Mouse (Mus musculus): Measurements from ENCODE around the gene Irf4. TPM values are rescaled to one million over a fixed set of nuclear protein-coding genes. Genes with fewer than 3 reads are reported as not detected.

The Irf4 gene
- polyA plus RNA-seq, 1 experiment from 2014 or later: 0.03 TPM

DNA sequence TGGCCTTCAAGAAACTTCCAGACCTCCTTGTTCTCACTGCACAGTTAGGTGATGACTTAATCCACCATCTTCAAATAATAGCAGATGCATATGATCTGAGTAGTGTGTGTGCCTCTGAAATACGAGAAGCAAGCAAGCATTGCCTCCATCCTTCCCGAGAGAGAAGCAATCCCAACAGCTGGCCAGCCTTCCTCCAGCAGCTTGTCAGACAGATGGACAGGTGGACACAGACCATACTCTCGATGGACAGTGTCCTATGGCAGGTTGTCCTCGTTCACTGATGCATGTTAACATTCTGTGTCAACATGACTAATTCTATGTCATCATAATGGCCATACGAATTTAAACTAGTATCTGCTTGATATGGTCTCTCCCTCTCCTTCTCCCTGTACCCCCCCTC, 25.8 kb upstream of the Irf4 start:
- no peak for ATAC-seq (ENCODE audit: low FRiP score, low read depth)
- Histone ChIP-seq H3K4me3 (no peak overlapping the region), H3K4me1 (replicated peaks) (peaks cover 14% of the 10 kb centered on the region), H3K9ac (no peak overlapping the region), H3K4me2 (no peak overlapping the region), H3K27ac (replicated peaks) (no peak overlapping the region), H3K9me3 (no peaks in the 10 kb centered on the region), H3K36me3 (no peaks in the 10 kb centered on the region), H3K27me3 (no peaks in the 10 kb centered on the region)
- WGBS: 70% methylated on average over 5 of the region's 5 CpGs

DNA sequence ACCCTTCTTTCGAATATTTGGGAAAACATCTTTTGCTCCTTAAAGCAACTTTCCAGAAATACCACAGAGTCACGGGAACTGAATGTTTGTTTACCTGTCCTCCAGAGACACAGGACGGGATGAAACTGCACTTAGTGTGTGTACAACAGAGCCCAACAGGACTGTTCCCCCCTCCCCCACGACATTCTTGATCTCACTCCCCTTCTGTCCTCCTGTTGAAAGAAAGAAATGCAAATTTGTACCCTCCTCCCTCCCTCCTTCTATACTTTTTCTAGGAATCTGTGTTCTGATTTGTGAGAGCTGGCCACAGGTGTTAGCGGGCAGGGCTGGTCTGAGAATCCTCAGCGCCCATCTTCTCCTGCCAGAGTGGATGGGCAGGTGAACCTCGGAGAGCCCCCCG, 25.2 kb upstream of the Irf4 start:
- no peak overlapping the region for H3K4me2 ChIP-seq
- H3K27me3 ChIP-seq: no peaks in the 10 kb centered on the region
- H3K9ac ChIP-seq: no peak overlapping the region
- no peak overlapping the region for H3K27ac ChIP-seq (replicated peaks)
- no peak overlapping the region for H3K4me3 ChIP-seq
- WGBS: 61% methylated on average over 8 of the region's 8 CpGs
- no peaks in the 10 kb centered on the region for H3K36me3 ChIP-seq
- H3K4me1 ChIP-seq (replicated peaks): peaks cover 14% of the 10 kb centered on the region
- H3K9me3 ChIP-seq: no peaks in the 10 kb centered on the region
- ATAC-seq (ENCODE audit: low FRiP score, low read depth): no peak

DNA sequence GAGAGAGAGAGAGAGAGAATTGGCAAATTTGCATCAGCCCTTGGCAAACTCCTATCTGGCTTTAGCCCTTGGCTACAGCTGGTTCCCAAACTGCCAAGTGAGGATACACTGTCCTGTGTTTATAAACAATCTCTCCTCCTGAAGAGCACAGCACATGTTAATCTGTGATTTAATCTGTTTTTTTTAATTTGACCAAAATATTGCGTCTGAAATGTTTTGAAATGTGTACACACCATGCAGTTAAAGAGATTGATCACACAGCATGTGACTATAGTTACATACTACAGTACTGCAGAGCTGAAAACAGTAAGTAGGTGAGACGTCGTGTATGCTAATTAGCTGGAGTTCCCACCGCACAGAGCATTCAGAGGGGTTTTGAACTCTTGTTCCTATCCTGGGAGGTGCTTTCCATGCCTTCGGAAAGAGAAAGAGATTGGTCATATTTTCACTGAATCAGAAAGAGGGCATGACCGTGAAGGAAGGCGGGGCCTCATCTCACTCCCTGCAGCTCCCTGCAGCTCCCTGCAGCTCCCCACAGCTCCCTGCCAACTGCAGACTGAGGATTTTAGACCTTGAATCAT, 24.2 kb upstream of the Irf4 start:
- Histone ChIP-seq H3K4me3 (no peak overlapping the region), H3K9ac (no peak overlapping the region), H3K4me2 (peak overlapping the region; percentile 21; the same call in 1 of the 2 replicates), H3K36me3 (no peaks in the 10 kb centered on the region), H3K4me1 (replicated peaks) (peaks cover 14% of the 10 kb centered on the region), H3K9me3 (no peaks in the 10 kb centered on the region), H3K27ac (replicated peaks) (no peak overlapping the region), H3K27me3 (no peaks in the 10 kb centered on the region)
- 18% methylated on average over 7 of the region's 7 CpGs for WGBS
- ATAC-seq (ENCODE audit: low FRiP score, low read depth): peak; percentile 65

DNA sequence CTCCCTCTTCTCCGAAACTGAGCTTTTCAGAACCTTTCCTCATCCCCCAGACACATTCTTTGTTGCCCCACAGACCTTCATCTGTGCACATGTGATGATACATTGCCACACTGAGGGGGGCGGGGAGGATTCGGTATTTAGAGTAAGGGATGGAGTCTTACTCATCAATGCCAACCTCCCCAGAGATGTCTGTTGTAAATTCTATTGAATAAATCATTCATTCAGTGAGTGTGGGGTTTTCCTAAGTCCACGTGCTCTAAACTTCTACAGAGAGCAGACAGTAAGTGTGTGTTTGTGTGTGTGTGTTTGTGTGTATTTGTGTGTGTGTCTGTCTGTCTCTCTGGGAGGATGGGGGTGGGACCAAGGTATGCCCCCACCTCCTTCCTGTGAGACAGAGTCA, 22.1 kb upstream of the Irf4 start:
- ATAC-seq (ENCODE audit: low FRiP score, low read depth): no peak
- Histone ChIP-seq H3K27ac (replicated peaks) (no peak overlapping the region), H3K4me3 (no peak overlapping the region), H3K9ac (no peak overlapping the region), H3K4me1 (replicated peaks) (peaks cover 14% of the 10 kb centered on the region), H3K4me2 (no peak overlapping the region), H3K27me3 (no peaks in the 10 kb centered on the region), H3K36me3 (no peaks in the 10 kb centered on the region), H3K9me3 (no peaks in the 10 kb centered on the region)
- 85% methylated on average over 4 of the region's 4 CpGs for WGBS

DNA sequence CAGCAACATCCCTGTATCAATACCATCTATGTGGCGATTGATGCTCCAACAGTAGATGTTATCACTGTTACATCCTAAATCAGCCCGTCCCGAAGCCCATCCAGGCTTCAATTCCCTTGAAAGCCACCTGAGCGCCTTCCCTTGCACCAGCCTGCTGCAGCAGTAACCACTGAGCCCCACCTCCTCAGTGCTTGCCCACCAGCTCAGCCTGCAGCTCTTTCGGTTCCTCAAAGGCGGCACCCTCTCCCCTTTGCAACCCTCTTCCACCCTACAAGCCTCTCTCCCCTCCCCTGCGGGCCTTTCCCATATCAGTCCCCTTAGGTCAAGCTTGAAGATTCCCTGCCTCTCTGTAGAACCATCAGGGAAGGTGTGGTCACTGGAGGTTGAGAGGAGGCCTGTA, 20.9 kb upstream of the Irf4 start:
- no peak for ATAC-seq (ENCODE audit: low FRiP score, low read depth)
- no peak overlapping the region for H3K4me3 ChIP-seq
- WGBS: 90% methylated on average over 7 of the region's 7 CpGs
- no peak overlapping the region for H3K27ac ChIP-seq (replicated peaks)
- H3K9me3 ChIP-seq: no peaks in the 10 kb centered on the region
- no peak overlapping the region for H3K9ac ChIP-seq
- peaks cover 9% of the 10 kb centered on the region for H3K4me1 ChIP-seq (replicated peaks)
- H3K36me3 ChIP-seq: no peaks in the 10 kb centered on the region
- H3K27me3 ChIP-seq: no peaks in the 10 kb centered on the region
- no peak overlapping the region for H3K4me2 ChIP-seq

DNA sequence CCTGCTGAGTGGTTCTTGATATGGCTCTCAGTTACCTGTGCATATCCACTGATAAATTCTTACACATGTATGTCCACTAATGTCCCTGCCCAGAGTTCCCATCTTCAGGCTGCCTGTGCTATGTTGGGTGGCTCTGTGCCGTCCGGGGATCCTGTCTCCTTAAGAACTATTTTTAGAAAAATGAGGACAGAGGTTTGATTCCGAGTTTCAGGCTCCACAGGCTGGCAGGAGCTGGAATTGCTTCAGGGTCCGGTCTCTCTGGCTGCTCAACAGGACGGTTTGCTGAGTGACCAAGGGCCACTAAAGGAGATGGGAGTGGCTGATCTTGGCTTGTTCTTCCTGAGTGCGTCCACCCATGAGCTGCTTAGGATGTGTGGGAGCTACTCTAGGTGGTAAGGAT, 19.8 kb upstream of the Irf4 start:
- Histone ChIP-seq H3K4me3 (no peak overlapping the region), H3K36me3 (no peaks in the 10 kb centered on the region), H3K9me3 (no peaks in the 10 kb centered on the region), H3K27ac (replicated peaks) (no peak overlapping the region), H3K9ac (no peak overlapping the region), H3K4me2 (no peak overlapping the region), H3K27me3 (no peaks in the 10 kb centered on the region), H3K4me1 (replicated peaks) (peaks cover 9% of the 10 kb centered on the region)
- ATAC-seq (ENCODE audit: low FRiP score, low read depth): no peak
- 61% methylated on average over 6 of the region's 6 CpGs for WGBS

DNA sequence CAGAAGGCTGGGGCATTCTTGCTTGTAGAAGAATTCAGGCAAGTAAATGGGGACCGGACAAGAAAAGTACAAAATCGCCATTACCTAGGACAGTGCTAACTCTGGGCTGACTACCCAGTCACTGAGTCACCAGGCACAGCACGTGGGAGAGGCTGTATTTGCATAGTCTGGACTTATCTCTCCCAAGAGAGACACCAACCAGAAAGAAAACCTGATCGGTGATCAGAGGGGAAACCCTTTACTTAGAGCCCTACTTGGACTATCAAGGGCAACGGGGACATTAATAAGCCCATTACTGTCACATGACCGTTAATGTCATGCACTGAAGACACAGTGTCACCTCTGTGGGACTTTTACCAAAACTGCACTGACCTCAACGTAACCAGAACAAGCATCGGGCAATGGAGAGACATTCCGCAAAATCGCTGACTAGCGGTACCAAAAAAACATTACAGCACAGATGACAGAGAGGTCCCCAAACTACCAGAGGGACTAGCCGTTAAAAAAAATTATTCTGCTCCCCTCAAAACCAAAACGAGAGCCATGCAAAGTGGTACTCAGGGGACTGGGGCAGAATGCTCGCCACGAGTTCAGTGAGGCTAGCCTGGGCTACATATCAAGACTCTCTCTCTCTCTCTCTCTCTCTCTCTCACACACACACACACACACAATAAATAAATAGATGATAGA, 18.8 kb upstream of the Irf4 start:
- Histone ChIP-seq H3K9me3 (no peaks in the 10 kb centered on the region), H3K27me3 (no peaks in the 10 kb centered on the region), H3K4me1 (replicated peaks) (peaks cover 1% of the 10 kb centered on the region), H3K4me2 (no peak overlapping the region), H3K36me3 (no peaks in the 10 kb centered on the region), H3K4me3 (no peak overlapping the region), H3K27ac (replicated peaks) (no peak overlapping the region), H3K9ac (no peak overlapping the region)
- WGBS: 87% methylated on average over 15 of the region's 15 CpGs
- no peak for ATAC-seq (ENCODE audit: low FRiP score, low read depth)

DNA sequence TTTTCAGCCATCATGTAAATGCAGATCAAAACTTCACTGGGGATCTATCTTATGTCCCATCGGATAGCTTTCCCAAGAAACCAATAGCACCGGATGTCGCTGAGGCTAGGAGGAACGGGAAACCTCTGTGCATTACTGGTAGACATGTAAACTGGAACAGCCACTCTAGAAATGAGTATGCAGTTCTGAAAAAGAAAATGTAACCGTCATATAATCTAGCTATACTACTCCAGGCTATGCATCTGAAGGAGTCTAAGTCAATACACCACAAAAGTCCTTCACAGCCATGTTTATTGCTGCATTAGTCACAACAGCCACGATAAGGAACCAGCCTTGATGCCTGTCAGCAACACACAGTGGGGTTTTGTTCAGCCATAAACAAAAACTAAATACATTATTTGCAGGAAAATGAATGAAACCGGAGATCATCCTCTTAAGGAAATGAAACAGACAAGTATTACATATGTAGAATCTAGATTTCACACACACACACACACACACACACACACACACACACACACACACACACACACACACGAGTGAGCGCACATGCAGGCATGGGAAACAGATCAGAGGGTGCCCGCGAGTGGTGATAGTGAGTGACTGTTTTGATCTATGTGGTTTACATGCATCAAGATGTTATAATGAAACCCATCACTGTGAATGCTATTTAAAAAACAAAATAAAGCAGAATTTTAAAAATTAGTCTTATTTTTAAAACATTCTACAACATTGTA, 16.1 kb upstream of the Irf4 start:
- Histone ChIP-seq H3K36me3 (no peaks in the 10 kb centered on the region), H3K4me2 (no peak overlapping the region), H3K9me3 (no peaks in the 10 kb centered on the region), H3K4me1 (replicated peaks) (no peaks in the 10 kb centered on the region), H3K4me3 (no peak overlapping the region), H3K9ac (no peak overlapping the region), H3K27ac (replicated peaks) (no peak overlapping the region), H3K27me3 (no peaks in the 10 kb centered on the region)
- 84% methylated on average over 11 of the region's 11 CpGs for WGBS
- ATAC-seq (ENCODE audit: low FRiP score, low read depth): no peak

DNA sequence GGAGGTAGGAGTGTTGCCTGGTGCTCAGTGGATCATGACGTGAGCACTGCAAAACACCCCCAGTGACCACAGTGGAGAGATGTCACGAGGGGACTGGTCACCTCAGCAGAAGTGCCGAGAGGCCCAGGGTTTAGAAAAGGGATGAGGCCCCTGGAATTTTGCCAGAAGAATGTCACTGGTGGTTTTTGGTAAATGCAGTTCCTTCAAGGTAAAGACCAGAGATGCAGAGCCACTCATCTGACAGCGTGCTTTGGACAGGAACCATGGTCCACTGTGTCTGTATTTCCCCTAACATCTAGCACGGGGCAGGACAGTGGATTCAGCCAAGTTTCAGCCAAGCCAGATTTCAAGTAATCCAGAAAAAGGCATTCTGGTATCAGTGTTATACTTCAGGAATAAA, 12.3 kb upstream of the Irf4 start:
- 85% methylated on average over 5 of the region's 5 CpGs for WGBS

DNA sequence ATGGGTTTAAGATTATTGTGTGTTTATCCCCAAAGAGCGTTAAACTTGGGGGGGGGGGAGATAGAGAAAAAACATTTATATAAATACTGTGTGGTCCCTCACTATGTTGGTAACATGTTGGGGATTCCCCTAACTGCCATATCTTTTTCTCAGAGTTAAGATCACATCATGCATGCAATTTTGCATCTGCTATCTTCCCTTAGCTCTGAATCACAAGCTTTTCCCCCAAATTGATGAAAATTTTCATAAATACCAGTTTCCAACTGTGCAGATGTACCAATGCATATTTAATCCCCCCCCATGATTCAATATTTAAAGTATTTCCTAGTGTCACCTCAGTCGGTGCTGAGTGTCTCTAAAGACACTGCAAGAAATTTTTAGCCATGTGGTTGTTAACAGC, 11.8 kb upstream of the Irf4 start:
- no peaks in the 10 kb centered on the region for H3K4me1 ChIP-seq (replicated peaks)
- no peaks in the 10 kb centered on the region for H3K9me3 ChIP-seq
- no peak overlapping the region for H3K4me2 ChIP-seq
- no peak overlapping the region for H3K9ac ChIP-seq
- no peaks in the 10 kb centered on the region for H3K27me3 ChIP-seq
- H3K27ac ChIP-seq (replicated peaks): no peak overlapping the region
- H3K36me3 ChIP-seq: no peaks in the 10 kb centered on the region
- 90% methylated on average over 2 of the region's 2 CpGs for WGBS
- ATAC-seq (ENCODE audit: low FRiP score, low read depth): no peak
- no peak overlapping the region for H3K4me3 ChIP-seq

More for the DNA sequence above, 12.3 kb upstream of the Irf4 start:
- Histone ChIP-seq H3K4me3 (no peak overlapping the region), H3K27ac (replicated peaks) (no peak overlapping the region), H3K36me3 (no peaks in the 10 kb centered on the region), H3K9me3 (no peaks in the 10 kb centered on the region), H3K4me2 (no peak overlapping the region), H3K27me3 (no peaks in the 10 kb centered on the region), H3K9ac (no peak overlapping the region), H3K4me1 (replicated peaks) (no peaks in the 10 kb centered on the region)
- no peak for ATAC-seq (ENCODE audit: low FRiP score, low read depth)

DNA sequence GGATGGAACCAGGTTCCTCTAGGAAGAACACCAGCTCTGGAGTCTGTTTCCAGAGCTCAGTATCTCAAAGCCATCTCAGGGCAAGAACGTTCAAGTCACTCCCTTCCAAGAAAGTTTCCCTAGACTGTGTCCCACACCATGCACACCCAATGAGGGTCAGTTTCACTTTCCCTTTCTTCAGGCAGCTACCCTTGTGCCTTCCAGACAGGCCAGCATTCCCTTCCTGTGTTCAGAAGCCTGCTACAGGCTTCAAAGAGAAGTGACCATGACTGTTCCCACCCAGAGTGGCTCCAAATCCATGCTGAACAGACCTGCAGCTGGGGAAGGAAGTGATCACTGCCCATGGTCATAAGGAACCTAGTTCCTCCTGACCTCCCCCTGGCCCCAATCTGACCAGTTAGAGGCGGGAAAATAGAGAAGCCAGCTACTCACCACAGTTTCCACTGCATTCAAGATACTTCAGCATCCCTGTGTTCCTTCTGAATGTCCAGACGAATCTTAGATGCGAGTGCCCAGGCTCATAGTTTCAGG, 10.7 kb upstream of the Irf4 start:
- Histone ChIP-seq H3K4me2 (no peak overlapping the region), H3K36me3 (no peaks in the 10 kb centered on the region), H3K9me3 (no peaks in the 10 kb centered on the region), H3K4me3 (no peak overlapping the region), H3K27ac (replicated peaks) (no peak overlapping the region), H3K27me3 (no peaks in the 10 kb centered on the region), H3K4me1 (replicated peaks) (no peaks in the 10 kb centered on the region), H3K9ac (no peak overlapping the region)
- WGBS: 81% methylated on average over 4 of the region's 4 CpGs
- no peak for ATAC-seq (ENCODE audit: low FRiP score, low read depth)

DNA sequence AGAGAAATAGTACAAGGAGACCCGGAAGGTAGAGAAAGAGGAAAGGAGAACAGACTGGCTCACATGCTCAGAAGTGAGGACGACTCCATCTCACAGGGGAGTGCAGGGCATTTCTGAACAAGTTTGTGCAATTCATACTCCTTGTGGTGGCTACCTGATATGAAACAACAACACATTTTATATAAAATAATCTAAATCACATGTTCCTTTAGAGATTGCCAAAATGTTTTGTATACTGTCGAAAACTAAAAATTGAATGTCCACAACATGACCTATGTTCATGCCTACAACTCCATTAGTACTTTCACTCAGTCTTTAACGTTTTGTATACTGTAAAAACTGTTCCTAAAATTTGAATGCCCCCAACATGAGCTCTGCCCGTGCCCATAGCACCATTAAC, 7.9 kb upstream of the Irf4 start:
- H3K36me3 ChIP-seq: no peaks in the 10 kb centered on the region
- H3K9me3 ChIP-seq: no peaks in the 10 kb centered on the region
- H3K27me3 ChIP-seq: no peaks in the 10 kb centered on the region
- no peak overlapping the region for H3K4me3 ChIP-seq
- no peak for ATAC-seq (ENCODE audit: low FRiP score, low read depth)
- H3K4me2 ChIP-seq: no peak overlapping the region
- no peak overlapping the region for H3K9ac ChIP-seq
- no peak overlapping the region for H3K27ac ChIP-seq (replicated peaks)
- H3K4me1 ChIP-seq (replicated peaks): no peaks in the 10 kb centered on the region
- WGBS: 80% methylated on average over 5 of the region's 5 CpGs
